Mouse (Mus musculus): ENCODE data around the gene Tpst1. TPM values are rescaled to one million over a fixed set of nuclear protein-coding genes. Genes with fewer than 3 reads are reported as not detected.
A peak's percentile ranks its signal among the peaks of the same experiment; 100 is the strongest.

Tpst1 gene
- polyA plus RNA-seq, 1 experiment from 2014 or later, result 83.6 TPM

DNA sequence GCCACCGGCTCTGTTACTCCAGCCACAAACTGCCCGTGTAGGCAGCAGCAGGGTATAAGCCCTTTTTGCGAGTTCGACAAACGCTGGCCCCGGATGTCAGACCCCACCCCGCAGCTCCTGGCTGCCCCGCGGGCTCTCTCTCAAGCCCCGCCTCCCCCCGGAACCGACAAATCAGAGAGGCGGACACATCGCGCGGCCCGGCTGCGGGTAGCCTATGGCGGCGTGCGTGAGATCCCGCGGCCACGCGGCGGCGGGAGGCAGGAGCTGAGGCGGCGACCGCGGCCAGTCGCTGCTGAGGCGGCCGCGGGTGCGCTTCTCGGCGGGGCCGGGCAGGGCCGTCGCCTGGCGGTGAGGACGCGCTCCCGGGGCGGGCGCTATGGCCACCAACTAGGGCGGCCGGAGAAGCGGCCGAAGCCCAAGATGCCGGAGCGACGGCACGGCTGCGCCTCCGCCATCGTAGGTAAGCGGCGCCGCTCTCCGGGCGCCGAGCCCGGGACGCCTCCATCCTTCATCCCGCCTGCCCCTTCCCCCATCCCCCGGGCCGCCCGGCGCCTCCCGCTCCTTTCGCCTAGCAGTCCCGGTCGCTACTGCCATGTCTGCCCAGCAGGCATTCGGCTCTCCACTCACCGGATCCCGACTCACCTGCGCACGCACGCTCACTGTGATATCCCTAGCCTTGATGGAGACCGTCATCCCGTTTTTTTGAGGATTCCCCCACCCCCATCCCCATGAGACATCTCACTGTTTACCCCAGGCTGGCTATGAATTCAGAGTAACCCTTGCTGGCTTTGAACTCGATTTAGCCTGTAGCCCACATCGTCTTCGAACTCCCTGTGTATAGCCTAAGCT is 6.3 kb downstream of the Tpst1 start:
- Histone ChIP-seq H3K9ac (peak overlapping the region; percentile 90), H3K4me1 (0 out of 2 replicates have a peak, but pooled peaks cover 7% of the 10 kb centered on the region), H3K4me2 (replicated peaks) (peak overlapping the region; percentile 78), H3K27ac (peak overlapping the region; percentile 78), H3K4me3 (peak overlapping the region; percentile 76), H3K9me3 (no peaks in the 10 kb centered on the region), H3K27me3 (no peaks in the 10 kb centered on the region), H3K36me3 (peaks cover 6% of the 10 kb centered on the region; the same call in 1 of the 2 replicates)
- peak; percentile 90 for ATAC-seq (ENCODE audit: insufficient number of reproducible peaks, insufficient read depth, low FRiP score, low TSS enrichment)
- WGBS, result 1% methylated on average over 67 of the region's 86 CpGs

DNA sequence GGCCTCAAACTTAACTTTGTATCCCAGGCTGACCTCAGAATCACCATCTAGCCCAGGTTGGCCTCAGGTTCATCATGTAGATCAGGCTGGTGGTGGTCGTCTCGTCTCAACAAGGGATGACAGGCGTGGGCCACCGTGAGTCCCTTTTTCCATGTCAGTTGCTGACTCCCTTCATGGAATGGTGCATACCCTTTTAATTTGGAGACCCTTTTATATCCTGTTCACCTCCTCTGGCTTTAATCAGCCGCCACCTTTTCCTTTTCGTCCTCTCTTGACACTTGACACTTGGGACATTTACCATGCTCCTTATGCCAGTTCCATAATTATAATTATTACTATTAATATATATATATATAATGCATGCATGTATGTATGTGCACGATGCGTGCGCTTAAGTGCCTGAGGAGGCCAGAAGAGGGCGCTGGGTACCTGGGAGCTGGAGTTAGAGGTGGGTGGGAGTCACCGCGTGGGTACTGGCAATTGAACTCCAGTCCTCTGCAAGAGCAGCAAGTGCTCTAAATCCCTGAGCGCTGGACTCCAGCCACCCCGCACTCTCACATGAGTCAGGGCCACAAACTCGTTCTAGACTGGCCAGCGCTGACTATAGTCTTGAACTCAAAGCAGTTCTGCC is 7.0 kb downstream of the Tpst1 start:
- Histone ChIP-seq H3K27me3 (no peaks in the 10 kb centered on the region), H3K27ac (no peak overlapping the region), H3K9ac (peak overlapping the region; percentile 90), H3K4me3 (peak overlapping the region; percentile 76), H3K4me1 (0 out of 2 replicates have a peak, but pooled peaks cover 7% of the 10 kb centered on the region), H3K9me3 (no peaks in the 10 kb centered on the region), H3K4me2 (replicated peaks) (peak overlapping the region; percentile 78), H3K36me3 (peaks cover 6% of the 10 kb centered on the region; the same call in 1 of the 2 replicates)
- ATAC-seq (ENCODE audit: insufficient number of reproducible peaks, insufficient read depth, low FRiP score, low TSS enrichment), result no peak
- 70% methylated on average over 16 of the region's 16 CpGs for WGBS

DNA sequence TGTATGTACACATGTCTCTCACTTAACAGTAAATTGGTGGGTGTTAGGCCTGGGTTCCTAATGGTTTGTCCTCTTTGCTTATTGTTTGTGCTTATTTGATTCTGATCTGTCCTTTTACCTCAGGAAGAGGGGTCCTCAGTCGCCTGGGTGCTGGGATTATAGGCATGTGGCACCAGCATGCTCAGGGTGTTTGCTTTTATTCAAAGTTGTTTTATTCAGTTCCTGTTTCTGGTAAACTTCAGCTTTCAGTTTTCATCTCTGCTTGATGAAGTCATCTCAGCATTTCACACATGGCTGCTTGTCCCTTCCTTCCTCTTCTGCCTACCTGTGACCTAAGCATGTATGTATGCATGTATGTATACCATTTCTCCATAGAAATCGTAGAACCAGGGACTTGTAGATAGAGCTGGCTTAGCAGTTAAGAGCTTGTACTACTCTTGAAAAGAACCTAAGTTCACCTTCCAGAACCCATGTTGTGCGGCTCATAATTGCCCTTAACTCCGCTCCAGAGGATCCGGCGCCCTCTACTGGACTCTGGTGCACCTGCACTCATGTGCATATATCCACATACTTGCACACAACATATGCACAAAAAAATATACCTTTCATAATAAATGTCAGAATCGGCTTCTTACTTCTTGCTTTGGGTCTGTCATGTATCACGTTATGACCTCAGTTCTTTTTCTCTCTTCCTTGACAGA is 8.2 kb downstream of the Tpst1 start:
- no peak for ATAC-seq (ENCODE audit: insufficient number of reproducible peaks, insufficient read depth, low FRiP score, low TSS enrichment)
- H3K27me3 ChIP-seq, result no peaks in the 10 kb centered on the region
- 96% methylated on average over 8 of the region's 8 CpGs for WGBS
- peaks cover 6% of the 10 kb centered on the region; the same call in 1 of the 2 replicates for H3K36me3 ChIP-seq
- H3K9me3 ChIP-seq, result no peaks in the 10 kb centered on the region
- H3K4me3 ChIP-seq, result no peak overlapping the region
- no peak overlapping the region for H3K4me2 ChIP-seq (replicated peaks)
- no peak overlapping the region for H3K27ac ChIP-seq
- 0 out of 2 replicates have a peak, but pooled peaks cover 7% of the 10 kb centered on the region for H3K4me1 ChIP-seq
- H3K9ac ChIP-seq, result no peak overlapping the region

DNA sequence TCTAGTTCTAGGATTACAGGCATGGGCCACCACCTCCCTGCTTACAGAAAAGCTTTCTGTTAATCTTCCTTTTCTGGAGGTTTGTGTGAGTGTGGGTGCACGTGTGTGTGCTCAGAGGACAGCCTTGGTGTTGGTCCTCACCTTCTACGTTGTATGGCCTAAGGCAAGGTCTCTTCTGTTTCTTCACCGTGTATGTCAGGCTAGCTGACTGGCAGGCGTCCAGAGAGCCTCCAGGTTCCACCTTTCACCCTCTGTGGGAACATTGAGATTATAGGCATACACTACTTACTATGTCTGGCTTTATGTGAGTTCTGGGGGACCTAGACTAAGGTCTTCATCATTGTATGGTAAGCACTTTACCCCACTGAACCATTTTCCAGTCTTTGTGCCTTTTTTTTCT is 9.3 kb downstream of the Tpst1 start:
- Histone ChIP-seq H3K27me3 (no peaks in the 10 kb centered on the region), H3K36me3 (peaks cover 6% of the 10 kb centered on the region; the same call in 1 of the 2 replicates), H3K27ac (no peak overlapping the region), H3K4me3 (no peak overlapping the region), H3K9ac (no peak overlapping the region), H3K9me3 (no peaks in the 10 kb centered on the region), H3K4me2 (replicated peaks) (no peak overlapping the region), H3K4me1 (0 out of 2 replicates have a peak, but pooled peaks cover 7% of the 10 kb centered on the region)
- 81% methylated on average over 4 of the region's 4 CpGs for WGBS
- no peak for ATAC-seq (ENCODE audit: insufficient number of reproducible peaks, insufficient read depth, low FRiP score, low TSS enrichment)

DNA sequence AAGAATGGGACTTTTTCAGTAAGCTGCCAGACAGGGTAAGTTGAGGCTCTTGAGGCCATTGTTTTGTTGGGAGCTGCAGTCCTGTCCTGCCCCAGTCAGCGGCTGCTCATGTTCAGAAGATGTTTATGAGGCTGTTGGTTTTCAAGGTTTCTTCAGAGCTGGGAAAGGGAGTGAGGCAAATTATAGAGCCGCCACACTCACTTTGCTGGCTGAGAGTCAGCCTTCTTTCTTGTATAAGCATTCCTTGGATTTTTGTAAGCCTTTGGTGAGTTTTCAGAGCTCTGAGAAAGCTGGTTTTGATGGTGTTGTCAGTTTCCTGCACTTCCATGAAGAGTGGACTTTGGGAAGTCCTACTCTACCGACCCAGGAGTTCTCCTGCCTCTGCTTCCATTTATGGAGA is 11.1 kb downstream of the Tpst1 start:
- 82% methylated on average over 3 of the region's 3 CpGs for WGBS
- Histone ChIP-seq H3K4me2 (replicated peaks) (no peak overlapping the region), H3K27me3 (no peaks in the 10 kb centered on the region), H3K27ac (no peak overlapping the region), H3K9ac (no peak overlapping the region), H3K9me3 (no peaks in the 10 kb centered on the region), H3K4me3 (no peak overlapping the region), H3K4me1 (0 out of 2 replicates have a peak, but pooled peaks cover 7% of the 10 kb centered on the region), H3K36me3 (peaks cover 8% of the 10 kb centered on the region; the same call in 1 of the 2 replicates)
- no peak for ATAC-seq (ENCODE audit: insufficient number of reproducible peaks, insufficient read depth, low FRiP score, low TSS enrichment)

DNA sequence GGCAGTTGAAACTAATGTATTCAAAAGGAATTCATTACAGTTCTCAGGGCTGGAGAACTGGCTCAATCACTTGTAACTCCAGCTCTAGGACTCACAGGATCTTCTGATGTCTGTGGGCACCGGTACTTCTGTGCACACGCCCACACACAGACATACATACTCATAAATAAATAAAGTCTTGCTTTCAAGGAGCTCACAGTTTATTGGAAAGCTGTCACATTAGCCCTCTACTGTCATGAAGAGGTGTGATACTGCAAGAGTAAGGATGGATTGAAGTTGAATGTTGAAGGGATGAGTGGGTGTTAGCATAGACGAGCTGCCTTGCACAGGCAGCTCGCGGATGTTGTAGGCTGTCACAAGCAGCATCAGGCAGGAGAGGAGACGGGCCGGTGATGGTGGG is 14.9 kb downstream of the Tpst1 start:
- Histone ChIP-seq H3K4me3 (no peak overlapping the region), H3K9ac (no peak overlapping the region), H3K4me2 (replicated peaks) (no peak overlapping the region), H3K27ac (no peak overlapping the region), H3K4me1 (no peaks in the 10 kb centered on the region), H3K27me3 (no peaks in the 10 kb centered on the region), H3K9me3 (no peaks in the 10 kb centered on the region), H3K36me3 (0 out of 2 replicates have a peak, but pooled peaks cover 9% of the 10 kb centered on the region)
- WGBS, result 94% methylated on average over 7 of the region's 7 CpGs
- no peak for ATAC-seq (ENCODE audit: insufficient number of reproducible peaks, insufficient read depth, low FRiP score, low TSS enrichment)

DNA sequence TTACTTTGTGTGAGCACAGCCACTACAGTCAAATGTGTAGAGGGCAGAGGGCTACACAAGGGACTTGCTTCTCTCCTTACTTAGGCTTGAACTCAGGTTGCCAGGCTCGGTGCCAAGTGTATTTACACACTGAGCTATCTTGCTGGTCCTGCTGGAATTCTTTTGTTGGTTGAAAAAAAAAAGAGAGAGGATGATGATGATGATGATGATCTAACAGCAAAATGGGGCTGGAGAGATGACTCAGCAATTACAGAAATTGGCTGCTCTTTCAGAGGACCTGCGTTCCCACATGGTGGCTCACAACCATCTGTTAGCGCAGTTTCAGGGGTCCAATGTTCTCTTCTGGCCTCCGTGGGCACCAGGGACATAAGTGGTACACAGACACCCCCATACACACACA is 15.5 kb downstream of the Tpst1 start:
- H3K9ac ChIP-seq, result no peak overlapping the region
- no peaks in the 10 kb centered on the region for H3K9me3 ChIP-seq
- no peaks in the 10 kb centered on the region for H3K4me1 ChIP-seq
- ATAC-seq (ENCODE audit: insufficient number of reproducible peaks, insufficient read depth, low FRiP score, low TSS enrichment), result no peak
- H3K36me3 ChIP-seq, result 0 out of 2 replicates have a peak, but pooled peaks cover 9% of the 10 kb centered on the region
- no peaks in the 10 kb centered on the region for H3K27me3 ChIP-seq
- no peak overlapping the region for H3K4me2 ChIP-seq (replicated peaks)
- no peak overlapping the region for H3K27ac ChIP-seq
- WGBS, result 93% methylated on average over 4 of the region's 4 CpGs
- H3K4me3 ChIP-seq, result no peak overlapping the region

DNA sequence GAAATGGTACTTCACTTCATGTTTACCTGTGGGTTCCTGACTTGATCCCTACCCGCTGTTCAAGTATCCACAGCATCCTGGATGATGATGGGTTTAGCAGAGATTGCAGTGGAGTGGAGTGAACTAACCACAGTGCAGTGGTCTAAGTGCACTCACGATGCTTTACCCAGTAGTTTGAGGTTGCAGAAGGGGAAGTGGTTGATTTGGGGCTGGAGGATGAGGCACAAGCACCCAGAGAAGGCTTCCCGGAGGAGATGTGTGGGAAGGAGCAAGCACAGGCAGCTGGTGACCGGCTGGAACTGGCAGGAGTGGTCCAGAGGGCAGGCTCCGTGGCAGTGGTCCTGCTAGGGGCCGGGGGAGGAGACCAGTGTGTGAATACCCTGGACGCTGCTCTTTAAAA is 16.1 kb downstream of the Tpst1 start:
- no peak for ATAC-seq (ENCODE audit: insufficient number of reproducible peaks, insufficient read depth, low FRiP score, low TSS enrichment)
- Histone ChIP-seq H3K4me2 (replicated peaks) (no peak overlapping the region), H3K9me3 (no peaks in the 10 kb centered on the region), H3K9ac (no peak overlapping the region), H3K4me3 (no peak overlapping the region), H3K36me3 (0 out of 2 replicates have a peak, but pooled peaks cover 9% of the 10 kb centered on the region), H3K27ac (no peak overlapping the region), H3K4me1 (no peaks in the 10 kb centered on the region), H3K27me3 (no peaks in the 10 kb centered on the region)
- WGBS, result 78% methylated on average over 7 of the region's 7 CpGs

DNA sequence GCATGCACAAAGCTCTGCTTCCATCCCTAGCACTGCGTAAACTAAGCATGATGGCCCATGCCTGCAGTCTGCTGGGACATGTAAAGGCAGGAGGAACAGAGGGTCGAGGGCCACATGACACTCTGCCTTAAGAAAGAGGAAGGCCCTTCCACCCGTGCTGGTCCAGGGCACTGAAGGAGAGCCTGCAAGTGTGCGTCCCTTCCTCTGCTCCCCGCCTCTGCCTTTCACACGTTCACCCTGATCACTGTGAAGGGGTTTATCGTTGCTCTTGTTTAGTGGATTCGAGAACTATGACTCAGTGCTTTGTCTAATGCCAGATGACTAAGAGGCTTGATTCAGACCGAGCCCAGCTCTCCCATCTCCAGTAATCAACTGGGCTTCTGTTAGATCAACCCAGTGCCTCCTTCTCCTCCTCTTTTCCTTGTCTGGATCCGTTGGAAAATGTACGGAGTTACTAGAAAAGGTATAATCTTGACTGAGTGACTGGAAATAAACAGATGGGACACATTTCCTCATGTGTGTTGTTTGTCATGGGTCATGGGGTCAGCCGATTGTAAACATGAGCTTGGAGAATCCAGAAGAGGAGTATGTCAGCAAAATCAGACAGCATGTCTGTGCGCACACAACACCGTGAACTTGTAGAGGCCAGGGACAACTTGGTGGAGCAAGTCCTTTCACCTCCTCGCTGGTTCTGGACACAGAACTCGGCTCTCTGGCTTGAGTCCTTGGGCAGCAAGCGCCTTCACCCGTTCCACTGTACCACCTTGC is 16.7 kb downstream of the Tpst1 start:
- 0 out of 2 replicates have a peak, but pooled peaks cover 9% of the 10 kb centered on the region for H3K36me3 ChIP-seq
- no peak overlapping the region for H3K4me3 ChIP-seq
- ATAC-seq (ENCODE audit: insufficient number of reproducible peaks, insufficient read depth, low FRiP score, low TSS enrichment), result no peak
- no peak overlapping the region for H3K27ac ChIP-seq
- H3K4me2 ChIP-seq (replicated peaks), result no peak overlapping the region
- no peaks in the 10 kb centered on the region for H3K27me3 ChIP-seq
- 86% methylated on average over 18 of the region's 18 CpGs for WGBS
- H3K9me3 ChIP-seq, result no peaks in the 10 kb centered on the region
- no peaks in the 10 kb centered on the region for H3K4me1 ChIP-seq
- no peak overlapping the region for H3K9ac ChIP-seq

DNA sequence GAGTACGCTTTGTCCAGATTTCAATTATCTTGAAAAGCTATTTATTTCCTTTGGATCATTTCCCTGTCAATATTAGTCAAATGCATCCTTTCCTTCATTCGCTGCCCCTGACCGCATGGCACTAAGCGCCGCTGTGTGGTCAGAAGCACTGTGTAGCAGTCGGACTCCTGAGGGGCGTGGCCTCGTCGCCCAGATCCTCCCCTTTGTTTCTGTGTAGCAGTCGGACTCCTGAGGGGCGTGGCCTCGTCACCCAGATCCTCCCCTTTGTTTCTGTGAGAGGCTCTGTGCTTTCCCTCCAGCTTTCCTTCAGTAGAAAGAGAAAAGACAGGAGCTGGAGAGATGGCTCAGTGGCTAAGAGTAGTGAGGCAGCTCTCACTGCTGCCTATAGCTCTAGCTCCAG is 23.6 kb downstream of the Tpst1 start:
- Histone ChIP-seq H3K9me3 (no peaks in the 10 kb centered on the region), H3K27me3 (no peaks in the 10 kb centered on the region), H3K36me3 (0 out of 2 replicates have a peak, but pooled peaks cover 1% of the 10 kb centered on the region), H3K4me3 (no peak overlapping the region), H3K4me2 (replicated peaks) (no peak overlapping the region), H3K9ac (no peak overlapping the region), H3K4me1 (no peaks in the 10 kb centered on the region), H3K27ac (no peak overlapping the region)
- ATAC-seq (ENCODE audit: insufficient number of reproducible peaks, insufficient read depth, low FRiP score, low TSS enrichment), result no peak
- 63% methylated on average over 12 of the region's 12 CpGs for WGBS

DNA sequence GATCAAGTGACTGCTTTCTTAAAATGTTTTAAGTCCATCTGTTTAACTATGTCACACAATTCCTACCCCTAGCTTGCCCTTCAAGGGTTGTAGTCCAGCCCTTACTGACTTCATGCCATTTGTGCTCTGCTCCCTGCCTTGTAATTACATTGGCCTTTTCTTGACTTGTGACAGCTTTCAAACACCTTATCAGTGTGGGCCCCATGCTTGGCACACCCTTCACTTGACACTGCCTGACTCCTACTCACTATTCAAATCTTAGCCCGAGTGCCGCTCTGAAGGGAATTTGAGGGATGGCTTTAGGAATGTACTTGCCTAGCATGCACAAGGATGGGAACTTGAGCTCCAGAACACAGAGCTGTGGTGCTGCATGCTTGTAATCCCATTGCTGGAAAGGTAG is 24.7 kb downstream of the Tpst1 start:
- Histone ChIP-seq H3K4me2 (replicated peaks) (no peak overlapping the region), H3K4me3 (no peak overlapping the region), H3K36me3 (peaks cover 7% of the 10 kb centered on the region; the same call in 1 of the 2 replicates), H3K9me3 (no peaks in the 10 kb centered on the region), H3K27me3 (no peaks in the 10 kb centered on the region), H3K27ac (no peak overlapping the region), H3K4me1 (no peaks in the 10 kb centered on the region), H3K9ac (no peak overlapping the region)
- WGBS, result 87% methylated on average over 2 of the region's 2 CpGs
- no peak for ATAC-seq (ENCODE audit: insufficient number of reproducible peaks, insufficient read depth, low FRiP score, low TSS enrichment)
